Mouse (Mus musculus): Measurements from ENCODE around the gene As3mt.

Gene As3mt

GRCm38 (mm10) chr19:46707296-46708151 lies at the start of gene As3mt:
TSS of gene As3mt (plus strand) at chr19:46707458.
- in situ Hi-C loops (cut with MboI; ENCODE audit: low pct_unique_long_range_greater_than_20kb in 1 of 2, low sequenced_read_pairs in 2 of 2, unreplicated experiment in 1 of 2): no loop called here

DNA sequence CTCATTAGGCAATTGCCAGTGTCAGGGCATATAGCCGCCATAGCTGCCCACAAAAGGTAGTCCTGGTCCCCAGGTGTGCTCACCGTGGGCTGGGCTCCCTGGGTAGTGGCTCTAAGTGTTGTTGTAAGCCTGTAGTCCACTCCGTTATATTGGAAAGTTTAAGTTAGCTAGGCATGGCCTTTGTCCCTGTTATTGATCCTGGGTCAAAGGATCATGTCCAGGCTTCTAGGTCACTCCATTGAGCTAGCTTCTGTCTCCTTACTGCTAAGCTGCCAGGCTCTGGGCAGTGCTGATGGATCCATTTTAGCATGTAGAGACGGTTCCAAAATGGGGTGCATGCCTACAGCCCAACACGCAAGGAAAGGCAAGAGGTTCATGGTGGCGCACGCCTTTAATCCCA lies 48.9 kb upstream of the As3mt start:
- in situ Hi-C loops (cut with MboI; ENCODE audit: low pct_unique_long_range_greater_than_20kb in 1 of 2, low sequenced_read_pairs in 2 of 2, unreplicated experiment in 1 of 2): no loop called here

- in situ Hi-C loops (cut with MboI; ENCODE audit: low pct_unique_long_range_greater_than_20kb in 1 of 2, low sequenced_read_pairs in 2 of 2, unreplicated experiment in 1 of 2): no loop called here
These were observed 48.4 kb upstream of the As3mt start for GRCm38 (mm10) chr19:46658851-46659250.

- in situ Hi-C loops (cut with MboI; ENCODE audit: low pct_unique_long_range_greater_than_20kb in 1 of 2, low sequenced_read_pairs in 2 of 2, unreplicated experiment in 1 of 2): loop anchor here (5.0 to 10.0 kb wide), 2 partner anchors 81 to 213 kb away; no protein-coding TSS in a partner anchor
These were observed 45.7 kb upstream of the As3mt start for GRCm38 (mm10) chr19:46661511-46661910.

- in situ Hi-C loops (cut with MboI; ENCODE audit: low pct_unique_long_range_greater_than_20kb in 1 of 2, low sequenced_read_pairs in 2 of 2, unreplicated experiment in 1 of 2): loop anchor here (5.0 to 10.0 kb wide), 2 partner anchors 80 to 213 kb away; no protein-coding TSS in a partner anchor
These were observed 45.0 kb upstream of the As3mt start for GRCm38 (mm10) chr19:46662214-46662613.

DNA sequence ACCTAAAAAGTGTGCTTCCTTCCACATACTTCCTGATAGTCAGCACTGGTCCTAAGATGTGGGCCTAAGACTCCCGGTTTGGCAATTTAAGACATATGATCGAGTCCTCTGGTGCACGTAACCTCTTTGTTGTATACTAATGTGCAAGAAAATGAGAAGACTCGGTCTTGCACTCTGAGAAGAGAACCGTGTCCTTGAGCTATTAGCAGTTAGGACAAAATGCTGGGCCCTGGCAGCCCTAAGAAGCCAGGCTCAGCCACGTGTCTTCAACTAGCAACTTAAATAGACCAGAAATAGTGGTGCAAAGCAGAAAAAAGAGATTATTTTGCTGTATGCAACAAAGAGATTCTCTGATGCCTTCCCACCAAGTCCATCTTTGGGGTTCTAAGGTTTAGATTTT lies 44.5 kb upstream of the As3mt start:
- in situ Hi-C loops (cut with MboI; ENCODE audit: low pct_unique_long_range_greater_than_20kb in 1 of 2, low sequenced_read_pairs in 2 of 2, unreplicated experiment in 1 of 2): loop anchor here (5.0 to 10.0 kb wide), 2 partner anchors 80 to 212 kb away; no protein-coding TSS in a partner anchor

GRCm38 (mm10) chr19:46665474-46665873 lies 41.8 kb upstream of the As3mt start:
- in situ Hi-C loops (cut with MboI; ENCODE audit: low pct_unique_long_range_greater_than_20kb in 1 of 2, low sequenced_read_pairs in 2 of 2, unreplicated experiment in 1 of 2): loop anchor here in 1 of 2 experiments (5.0 to 10.0 kb wide), 2 partner anchors 67 to 209 kb away; no protein-coding TSS in a partner anchor

DNA sequence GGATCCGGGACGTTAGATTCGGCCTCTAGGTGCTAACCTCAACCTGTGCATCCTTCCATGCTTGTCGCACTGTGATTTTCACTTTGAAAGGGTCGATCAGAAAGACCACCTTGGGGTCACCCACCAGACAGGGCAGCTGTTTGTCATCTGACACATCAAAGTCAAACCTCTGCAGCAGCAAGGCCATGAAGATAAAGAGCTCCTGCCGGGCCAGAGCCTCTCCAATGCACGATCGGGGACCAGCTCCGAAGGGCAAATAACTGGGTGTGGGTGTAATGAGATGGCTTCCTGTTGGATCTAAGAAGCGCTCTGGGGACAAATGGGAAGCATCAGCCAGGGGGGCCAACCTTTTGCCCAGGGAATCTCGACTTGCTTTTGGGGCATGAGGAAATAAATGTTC lies 40.0 kb upstream of the As3mt start:
- in situ Hi-C loops (cut with MboI; ENCODE audit: low pct_unique_long_range_greater_than_20kb in 1 of 2, low sequenced_read_pairs in 2 of 2, unreplicated experiment in 1 of 2): loop anchor here in 1 of 2 experiments (5.0 to 10.0 kb wide), 2 partner anchors 65 to 208 kb away; no protein-coding TSS in a partner anchor

DNA sequence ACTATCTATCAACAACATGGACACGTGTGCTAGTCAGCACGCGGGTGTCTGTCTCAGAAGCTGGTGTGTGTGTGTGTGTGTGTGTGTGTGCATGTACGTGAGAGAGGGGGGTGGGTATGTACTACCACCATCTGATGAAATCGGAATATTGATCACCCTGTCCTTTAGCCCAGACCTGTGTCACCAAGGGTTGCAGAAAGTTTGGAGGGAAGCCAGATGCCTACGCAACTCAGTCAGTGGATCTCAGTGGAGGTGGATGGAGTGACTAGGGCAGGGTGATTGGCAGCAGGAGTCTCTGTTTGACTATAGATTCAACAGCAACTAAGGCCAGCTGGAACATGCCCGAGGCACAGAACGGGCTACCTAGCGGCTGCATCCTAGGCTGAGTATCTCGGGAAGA lies 39.0 kb upstream of the As3mt start:
- in situ Hi-C loops (cut with MboI; ENCODE audit: low pct_unique_long_range_greater_than_20kb in 1 of 2, low sequenced_read_pairs in 2 of 2, unreplicated experiment in 1 of 2): loop anchor here in 1 of 2 experiments (5.0 to 10.0 kb wide), 2 partner anchors 64 to 207 kb away; no protein-coding TSS in a partner anchor

DNA sequence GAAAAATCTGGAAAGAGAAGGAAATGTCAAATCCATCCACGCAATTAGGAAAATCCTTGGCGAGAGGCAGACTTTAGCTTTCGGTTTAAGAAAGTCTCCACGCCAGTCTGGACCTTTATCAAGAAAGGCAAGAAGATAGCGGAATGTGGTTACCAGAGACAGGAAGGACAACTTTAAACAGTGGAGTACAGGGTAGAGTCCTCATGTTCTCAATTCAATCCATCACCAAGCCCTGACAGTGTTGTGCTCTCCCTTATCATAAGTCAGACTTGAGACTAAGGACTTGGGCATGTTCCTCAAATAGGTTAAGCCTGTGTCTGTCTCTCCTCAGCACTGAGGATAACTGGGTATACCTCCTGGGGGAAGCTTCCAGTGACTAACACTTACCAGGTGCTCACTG lies 37.5 kb upstream of the As3mt start:
- in situ Hi-C loops (cut with MboI; ENCODE audit: low pct_unique_long_range_greater_than_20kb in 1 of 2, low sequenced_read_pairs in 2 of 2, unreplicated experiment in 1 of 2): loop anchor here in 1 of 2 experiments (5.0 to 10.0 kb wide), 2 partner anchors 62 to 205 kb away; no protein-coding TSS in a partner anchor

- in situ Hi-C loops (cut with MboI; ENCODE audit: low pct_unique_long_range_greater_than_20kb in 1 of 2, low sequenced_read_pairs in 2 of 2, unreplicated experiment in 1 of 2): no loop called here
These were observed 36.6 kb upstream of the As3mt start for GRCm38 (mm10) chr19:46670691-46671090.

- in situ Hi-C loops (cut with MboI; ENCODE audit: low pct_unique_long_range_greater_than_20kb in 1 of 2, low sequenced_read_pairs in 2 of 2, unreplicated experiment in 1 of 2): no loop called here
These were observed 34.4 kb upstream of the As3mt start, which contains the start of gene Cyp17a1 for GRCm38 (mm10) chr19:46672766-46673418. TSS of gene Cyp17a1 (minus strand) at chr19:46673172.

DNA sequence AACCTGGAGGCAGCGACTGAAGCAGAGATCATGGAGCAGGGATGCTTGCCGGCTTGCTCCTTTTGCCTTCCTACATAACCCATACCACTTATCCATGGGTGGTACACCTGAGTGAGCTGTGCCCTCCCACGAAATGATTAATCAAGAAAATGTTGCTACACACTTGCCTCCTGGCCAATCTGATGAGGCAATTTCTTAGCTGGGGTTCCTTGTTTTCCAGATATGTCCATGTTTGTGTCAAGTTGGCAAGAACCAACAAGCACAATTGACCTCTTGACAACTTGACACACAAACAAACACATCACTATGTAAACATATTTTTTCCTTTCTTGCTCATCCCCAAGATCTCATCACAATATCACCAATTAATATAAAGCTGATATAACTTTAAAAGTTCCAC lies 31.6 kb upstream of the As3mt start:
- in situ Hi-C loops (cut with MboI; ENCODE audit: low pct_unique_long_range_greater_than_20kb in 1 of 2, low sequenced_read_pairs in 2 of 2, unreplicated experiment in 1 of 2): no loop called here

- in situ Hi-C loops (cut with MboI; ENCODE audit: low pct_unique_long_range_greater_than_20kb in 1 of 2, low sequenced_read_pairs in 2 of 2, unreplicated experiment in 1 of 2): no loop called here
These were observed 27.4 kb upstream of the As3mt start for GRCm38 (mm10) chr19:46679720-46680383.

GRCm38 (mm10) chr19:46689460-46690372 lies 17.5 kb upstream of the As3mt start, which contains the start of gene Borcs7:
TSS of gene Borcs7 (plus strand) at chr19:46689906.
- in situ Hi-C loops (cut with MboI; ENCODE audit: low pct_unique_long_range_greater_than_20kb in 1 of 2, low sequenced_read_pairs in 2 of 2, unreplicated experiment in 1 of 2): no loop called here

GRCm38 (mm10) chr19:46690387-46690786 lies 16.9 kb upstream of the As3mt start:
- in situ Hi-C loops (cut with MboI; ENCODE audit: low pct_unique_long_range_greater_than_20kb in 1 of 2, low sequenced_read_pairs in 2 of 2, unreplicated experiment in 1 of 2): no loop called here

GRCm38 (mm10) chr19:46691078-46691477 lies 16.2 kb upstream of the As3mt start:
- in situ Hi-C loops (cut with MboI; ENCODE audit: low pct_unique_long_range_greater_than_20kb in 1 of 2, low sequenced_read_pairs in 2 of 2, unreplicated experiment in 1 of 2): no loop called here

DNA sequence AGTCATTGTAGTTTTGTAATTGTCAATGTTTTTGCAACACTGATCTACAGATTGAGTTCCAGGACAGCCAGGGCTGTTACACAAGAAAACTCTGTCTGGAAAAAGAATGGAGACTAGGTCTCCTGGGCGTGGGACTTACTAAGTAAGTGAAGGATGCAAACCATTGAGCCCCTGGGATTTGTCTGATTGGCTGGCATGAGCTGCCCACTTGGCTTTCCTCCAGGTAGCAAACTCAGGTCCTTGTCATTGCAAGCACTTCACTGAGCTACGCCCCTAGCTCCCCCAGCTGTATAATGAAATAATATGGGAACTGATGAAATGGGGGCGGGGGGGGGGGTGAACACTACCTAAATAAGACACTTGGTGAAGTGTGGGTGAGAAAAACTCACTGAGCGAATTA lies 14.1 kb upstream of the As3mt start:
- in situ Hi-C loops (cut with MboI; ENCODE audit: low pct_unique_long_range_greater_than_20kb in 1 of 2, low sequenced_read_pairs in 2 of 2, unreplicated experiment in 1 of 2): no loop called here
